Mouse (Mus musculus): ENCODE results near the gene Crp. TPM values are rescaled to one million over a fixed set of nuclear protein-coding genes. Genes with fewer than 3 reads are reported as not detected.

The Crp gene
- polyA plus RNA-seq (2012; ENCODE audit: low replicate concordance): not detected in 2 replicates

DNA sequence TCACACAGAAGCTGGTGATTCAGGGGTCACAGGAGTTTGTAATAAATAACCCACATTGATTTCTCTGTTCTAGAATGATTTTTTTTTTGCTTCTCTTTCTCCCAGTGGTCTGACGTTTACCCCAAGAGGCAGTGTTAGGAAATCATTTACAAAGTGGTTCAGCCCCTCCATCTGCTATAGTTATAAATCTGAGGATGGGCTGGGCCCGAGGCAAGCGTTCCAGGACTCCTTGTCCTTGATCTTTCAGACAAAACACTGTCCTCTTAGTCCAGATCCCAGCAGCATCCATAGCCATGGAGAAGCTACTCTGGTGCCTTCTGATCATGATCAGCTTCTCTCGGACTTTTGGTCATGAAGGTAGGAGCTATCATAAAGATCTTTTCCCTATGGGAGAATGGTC, at the start of gene Crp:
Crp (plus strand) TSS at position 212 of the 400 bp plus-strand sequence.

Other genes with a start within 250 kb of the Crp start
- gene Slamf9, start 222.7 kb upstream of the Crp start, polyA plus RNA-seq (2012; ENCODE audit: low replicate concordance): 0.36 TPM in 1 of 2 replicates, not detected in the other
- 1.7 and 2.2 TPM in 2 replicates for gene Igsf9, start 216.3 kb upstream of the Crp start, polyA plus RNA-seq (2012; ENCODE audit: low replicate concordance)
- gene Tagln2, start 198.0 kb upstream of the Crp start, polyA plus RNA-seq (2012; ENCODE audit: low replicate concordance): 55.1 and 658 TPM in 2 replicates
- gene Cfap45, start 177.3 kb upstream of the Crp start, polyA plus RNA-seq (2012; ENCODE audit: low replicate concordance): 0.28 TPM in 1 of 2 replicates, not detected in the other
- gene Vsig8, start 142.1 kb upstream of the Crp start, polyA plus RNA-seq (2012; ENCODE audit: low replicate concordance): not detected in 2 replicates
- 0.55 and 0.61 TPM in 2 replicates for gene Slamf8, start 107.5 kb upstream of the Crp start, polyA plus RNA-seq (2012; ENCODE audit: low replicate concordance)
- not detected in 2 replicates for gene Fcrl6, start 95.5 kb upstream of the Crp start, polyA plus RNA-seq (2012; ENCODE audit: low replicate concordance)
- 0.99 and 2.1 TPM in 2 replicates for gene Dusp23, start 65.1 kb upstream of the Crp start, polyA plus RNA-seq (2012; ENCODE audit: low replicate concordance)
- gene Apcs, start 197.0 kb downstream of the Crp start, polyA plus RNA-seq (2012; ENCODE audit: low replicate concordance): not detected in 2 replicates

Data from leukemia stem cell, adult 10-12 weeks (primary cell).